Mouse (Mus musculus) embryo, embryonic 10 days (tissue): ENCODE data around the gene Zfp383.
A peak's percentile ranks its signal among the peaks of the same experiment; 100 is the strongest.
"Not testable (repeated sequence)": the region's sequence is repeated elsewhere in the genome, so short reads cannot be mapped to it uniquely, and the experiment has no call there.

Source experiments
- DNase-seq: peaks from one replicate; pipeline ENCODE4 v3.0.0-alpha.2; 2015; ENCODE audit warnings: low spot score

The Zfp383 gene

GRCm38 (mm10) chr7:29908130-29908950 lies at the start of gene Zfp383:
Gene Zfp383 (plus strand): TSS chr7:29908223.
- DNase-seq = peak; percentile 94

GRCm38 (mm10) chr7:29859532-29860517 lies 48.2 kb upstream of the Zfp383 start, which contains the start of gene Zfp420:
Gene Zfp420 (plus strand): TSS chr7:29859979.
- peak; percentile 95 for DNase-seq

DNA sequence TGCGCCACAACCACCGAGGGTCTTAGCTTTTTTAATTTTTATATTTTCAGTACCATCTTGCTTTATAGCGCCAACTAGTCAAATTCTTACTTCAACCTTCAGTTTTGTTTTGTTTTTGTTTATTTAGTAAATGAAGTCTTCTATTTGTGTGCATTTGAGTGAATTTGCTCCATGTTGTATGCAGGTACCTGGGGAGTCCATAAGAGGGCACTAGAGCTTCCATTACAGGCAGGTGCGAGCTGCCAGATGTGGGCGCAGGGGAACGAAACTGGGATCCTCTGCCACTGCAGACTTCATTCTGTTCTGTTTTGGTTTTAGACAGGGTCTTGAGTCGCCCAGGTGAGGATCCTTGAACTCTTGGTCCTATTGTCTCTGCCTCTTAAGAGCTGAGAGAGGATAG lies 46.4 kb upstream of the Zfp383 start:
- DNase-seq = no peak

- no peak for DNase-seq
Observed at GRCm38 (mm10) chr7:29874256-29874655, 33.8 kb upstream of the Zfp383 start.

DNA sequence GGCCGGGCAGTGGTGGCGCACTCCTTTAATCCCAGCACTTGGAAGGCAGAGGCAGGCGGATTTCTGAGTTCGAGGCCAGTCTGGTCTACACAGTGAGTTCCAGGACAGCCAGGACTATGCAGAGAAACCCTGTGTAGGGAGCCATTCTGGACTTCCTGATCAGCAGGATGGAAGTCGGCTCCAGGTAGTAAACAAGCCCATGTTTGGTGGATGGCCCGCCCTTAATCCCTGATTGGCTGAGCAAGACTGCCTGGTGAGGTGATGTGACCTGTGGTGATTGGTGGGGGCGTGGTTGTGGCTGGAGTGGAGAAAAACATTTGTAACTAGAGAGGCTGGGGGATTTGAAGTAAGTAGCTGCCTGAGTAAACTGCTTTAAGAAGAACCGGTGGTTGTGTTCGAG lies 30.5 kb upstream of the Zfp383 start:
- not testable (repeated sequence) for DNase-seq

- DNase-seq = no peak
Observed at GRCm38 (mm10) chr7:29880056-29880455, 28.0 kb upstream of the Zfp383 start.

DNA sequence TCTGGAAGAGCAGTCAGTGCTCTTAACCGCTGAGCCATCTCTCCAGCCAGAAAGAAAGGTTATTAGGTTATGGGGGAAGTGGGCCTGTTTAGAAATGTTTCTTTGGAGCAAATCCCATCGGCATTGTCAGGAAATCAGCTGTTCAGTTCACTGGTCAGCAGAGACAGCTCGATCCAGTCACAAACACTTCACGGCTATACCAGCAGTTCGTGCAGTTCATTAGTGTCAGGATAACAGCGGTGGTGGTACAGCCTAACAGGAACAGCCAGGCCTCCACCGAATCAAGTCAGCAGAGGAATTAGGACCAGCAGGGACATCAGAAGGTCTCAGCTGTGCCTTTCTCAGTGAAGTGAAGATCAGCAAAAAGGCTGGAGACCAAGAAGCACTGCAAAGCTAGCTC lies 27.1 kb upstream of the Zfp383 start:
- DNase-seq = no peak

DNA sequence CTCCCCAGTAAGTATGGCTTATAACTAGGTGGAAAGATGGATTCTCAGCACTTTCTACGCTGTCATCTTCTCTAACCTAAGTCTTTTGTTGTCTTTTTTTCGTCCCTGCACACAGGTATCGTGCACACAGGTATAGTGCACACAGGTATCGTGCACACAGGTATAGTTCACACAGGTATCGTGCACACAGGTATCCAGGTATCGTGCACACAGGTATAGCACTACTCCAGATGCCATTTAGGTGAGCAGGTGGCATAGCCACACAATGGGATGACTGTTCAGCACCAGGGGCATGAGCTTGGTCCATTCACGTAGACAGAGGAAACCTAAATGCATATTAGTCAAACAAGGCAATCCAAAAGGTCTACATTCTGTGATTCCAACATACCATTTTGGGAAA lies 17.5 kb upstream of the Zfp383 start:
- DNase-seq = no peak

- DNase-seq = no peak
Observed at GRCm38 (mm10) chr7:29892756-29893155, 15.3 kb upstream of the Zfp383 start.

GRCm38 (mm10) chr7:29898351-29898750 lies 9.7 kb upstream of the Zfp383 start:
- no peak for DNase-seq

DNA sequence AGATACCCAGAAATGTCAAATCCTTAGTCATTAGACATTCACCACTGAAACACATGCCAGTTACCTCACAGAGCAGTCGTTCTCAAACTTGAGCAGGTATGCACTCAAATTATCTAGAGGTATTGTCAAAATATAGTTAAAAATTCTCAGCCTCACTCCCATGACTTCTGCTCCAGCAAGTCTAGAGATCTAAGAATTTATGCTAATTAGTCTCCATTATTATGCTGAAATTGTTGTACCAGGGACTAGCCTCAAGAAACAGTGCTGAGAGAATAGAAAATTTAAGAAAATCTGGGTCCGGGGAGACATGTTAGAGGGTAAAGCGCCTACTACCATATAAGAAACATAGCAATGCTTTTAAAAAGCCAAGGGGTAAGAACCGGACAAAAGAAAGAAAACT lies 3.9 kb upstream of the Zfp383 start:
- no peak for DNase-seq

- DNase-seq = peak; percentile 91
Observed at GRCm38 (mm10) chr7:29905966-29906681, 1.9 kb upstream of the Zfp383 start, which contains the start of gene Zfp27. Gene Zfp27 (minus strand): TSS chr7:29906572.

DNA sequence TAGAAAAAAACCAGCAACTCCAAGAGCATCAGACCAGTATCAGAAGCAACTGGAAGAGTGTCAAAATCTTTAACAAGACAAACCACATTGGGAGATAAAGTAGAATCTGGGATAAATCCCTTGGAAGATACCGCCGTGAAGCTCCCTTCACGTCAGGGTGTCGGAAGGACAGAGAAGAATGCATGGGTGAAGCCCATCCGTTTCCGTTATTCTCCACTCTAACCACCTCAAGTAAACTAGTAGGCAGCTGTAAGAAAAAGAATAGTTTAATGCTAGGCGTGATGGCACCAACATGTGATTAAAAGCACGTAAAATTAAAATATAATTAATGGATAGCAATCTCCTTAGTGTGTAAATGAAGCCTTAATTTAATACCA lies 1.4 kb upstream of the Zfp383 start:
- DNase-seq = peak; percentile 36

DNA sequence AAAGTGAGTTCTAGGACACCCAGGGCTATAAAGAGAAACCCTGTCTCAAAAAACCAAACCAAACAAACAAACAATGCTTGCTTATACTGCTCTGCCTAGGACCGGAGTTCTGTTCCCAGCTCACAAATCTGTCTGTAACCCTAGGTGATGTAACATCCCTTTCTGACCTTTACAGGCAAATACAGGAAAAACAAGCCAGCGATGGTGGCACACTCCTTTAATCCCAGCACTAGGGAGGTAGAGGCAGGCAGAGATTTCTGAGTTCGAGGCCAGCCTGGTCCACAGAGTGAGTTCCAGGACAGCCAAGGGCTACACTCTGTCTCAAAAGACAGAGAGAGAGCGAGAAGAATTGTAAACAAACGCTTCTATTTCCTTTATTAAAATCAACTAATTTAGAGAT lies 817 bp upstream of the Zfp383 start:
- DNase-seq = no peak

- DNase-seq = no peak
Observed at GRCm38 (mm10) chr7:29910252-29910651, 2.2 kb downstream of the Zfp383 start.

- no peak for DNase-seq
Observed at GRCm38 (mm10) chr7:29912172-29912571, 4.1 kb downstream of the Zfp383 start.

GRCm38 (mm10) chr7:29917371-29918061 lies 9.5 kb downstream of the Zfp383 start:
- DNase-seq = no peak

DNA sequence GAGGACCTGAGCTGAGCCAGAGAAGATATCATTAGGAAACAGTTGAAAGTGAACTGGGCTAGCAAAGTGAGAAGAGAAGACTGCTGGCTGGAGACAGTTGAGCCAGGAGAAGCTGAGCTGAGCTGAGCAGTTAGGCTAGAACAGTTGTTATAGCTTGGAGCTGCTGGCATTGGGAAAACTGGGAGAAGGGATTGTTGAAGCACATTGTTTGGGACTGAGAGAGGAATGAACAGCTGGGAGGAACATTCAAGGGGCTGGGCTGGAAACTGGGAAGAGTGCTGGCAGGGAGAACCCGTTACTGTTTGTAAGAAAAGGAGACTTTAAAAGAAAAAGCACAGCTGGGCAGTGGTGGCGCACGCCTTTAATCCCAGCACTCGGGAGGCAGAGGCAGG lies 10.0 kb downstream of the Zfp383 start:
- DNase-seq = no peak

GRCm38 (mm10) chr7:29921439-29922093 lies 13.5 kb downstream of the Zfp383 start:
- no peak for DNase-seq

GRCm38 (mm10) chr7:29922780-29923179 lies 14.8 kb downstream of the Zfp383 start:
- no peak for DNase-seq

DNA sequence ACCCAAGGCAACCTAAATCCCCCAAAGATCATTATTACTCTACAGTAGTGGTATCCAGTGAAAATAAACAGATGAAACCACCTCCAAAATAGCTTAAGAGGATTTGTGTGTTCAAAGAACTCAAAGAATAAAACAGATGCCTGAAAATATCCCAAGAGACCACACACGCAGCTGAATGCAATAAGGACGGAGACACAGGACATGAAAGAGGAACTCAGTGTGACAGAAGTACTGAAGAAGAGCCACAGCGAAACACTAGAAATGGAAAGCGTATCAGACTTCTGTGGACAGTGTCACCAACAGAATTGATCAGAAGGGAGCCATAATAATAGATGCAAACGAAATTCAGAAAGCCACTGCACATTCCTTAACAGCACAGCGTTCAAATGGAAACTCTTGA lies 30.8 kb downstream of the Zfp383 start:
- no peak for DNase-seq
